Mouse (Mus musculus) C2C12 (cell line): ENCODE data around the gene Rhbdl3. TPM values are rescaled to one million over a fixed set of nuclear protein-coding genes. Genes with fewer than 3 reads are reported as not detected.

Experiments used
- H3K27me3 ChIP-seq: one replicate; pipeline ENCODE4 v1.6.1; 2011; ENCODE audit not compliant: control insufficient read depth, insufficient read depth, insufficient read length
- H3K36me3 ChIP-seq: one replicate; pipeline ENCODE4 v1.6.1; 2011; ENCODE audit not compliant: control insufficient read depth, insufficient read depth
- H3K4me3 ChIP-seq: one replicate; pipeline ENCODE4 v1.5.1; 2011; ENCODE audit warnings: mild to moderate bottlenecking, control low read depth; ENCODE audit not compliant: poor library complexity, insufficient read depth, severe bottlenecking
- H3K79me2 ChIP-seq: one replicate; pipeline ENCODE4 v1.6.1; 2011; ENCODE audit not compliant: control insufficient read depth, insufficient read depth
- H3K79me3 ChIP-seq: one replicate; pipeline ENCODE4 v1.6.1; 2011; ENCODE audit warnings: low read depth, control low read depth
- H3ac ChIP-seq: one replicate; pipeline ENCODE3; 2011; ENCODE audit warnings: low read depth; ENCODE audit not compliant: control insufficient read depth, insufficient read length
- CEBPB ChIP-seq: IDR thresholded peaks from one replicate; pipeline ENCODE4 v1.6.1; 2011; ENCODE audit warnings: low read depth, mild to moderate bottlenecking, control low read depth, moderate library complexity
- CTCF ChIP-seq: IDR thresholded peaks from one replicate; pipeline ENCODE4 v1.5.1; 2011; ENCODE audit not compliant: control insufficient read depth, insufficient read depth, insufficient read length
- FOSL1 ChIP-seq: IDR thresholded peaks from one replicate; pipeline ENCODE4 v1.8.0; 2011; ENCODE audit warnings: mild to moderate bottlenecking, low read length; ENCODE audit not compliant: poor library complexity, insufficient read depth, severe bottlenecking
- MAX ChIP-seq: IDR thresholded peaks from one replicate; pipeline ENCODE4 v1.6.1; 2011; ENCODE audit warnings: mild to moderate bottlenecking, control low read depth
- MYOD1 ChIP-seq: IDR thresholded peaks from one replicate; pipeline ENCODE4 v1.6.1; 2011; ENCODE audit warnings: low read depth; ENCODE audit not compliant: control insufficient read depth, insufficient read length
- MYOG ChIP-seq: IDR thresholded peaks from one replicate; pipeline ENCODE4 v1.6.1; 2011; ENCODE audit not compliant: control insufficient read depth, insufficient read length; ENCODE audit errors: extremely low read depth
- USF1 ChIP-seq: IDR thresholded peaks from one replicate; pipeline ENCODE4 v1.6.1; 2011; ENCODE audit warnings: low read depth, mild to moderate bottlenecking, control low read depth, moderate library complexity
- polyA plus RNA-seq: library from polyadenylated mRNA; unstranded; fragments of >200 nt; fragmentation: generic; extraction: Trizol; gene quantifications from one replicate; pipeline ENCODE4 v1.2.1, GENCODE M21; 2012; ENCODE audit warnings: missing spikeins

The Rhbdl3 gene
- polyA plus RNA-seq, 1 experiment: 0.22 TPM

GRCm38 (mm10) chr11:80304846-80305245 is 4.1 kb downstream of the Rhbdl3 start:
- H3K36me3 ChIP-seq: no peaks in the 10 kb centered on the region
- TF ChIP-seq MAX: no peak
- TF ChIP-seq FOSL1: no peak
- no peak for TF ChIP-seq MYOD1
- TF ChIP-seq USF1: no peak
- TF ChIP-seq CEBPB: no peak
- no peak for TF ChIP-seq MYOG
- no peak for TF ChIP-seq CTCF
- no peaks in the 10 kb centered on the region for H3K79me2 ChIP-seq
- no peak overlapping the region for H3ac ChIP-seq
- no peaks in the 10 kb centered on the region for H3K79me3 ChIP-seq
- no peak overlapping the region for H3K4me3 ChIP-seq
- H3K27me3 ChIP-seq: peaks cover 46% of the 10 kb centered on the region

DNA sequence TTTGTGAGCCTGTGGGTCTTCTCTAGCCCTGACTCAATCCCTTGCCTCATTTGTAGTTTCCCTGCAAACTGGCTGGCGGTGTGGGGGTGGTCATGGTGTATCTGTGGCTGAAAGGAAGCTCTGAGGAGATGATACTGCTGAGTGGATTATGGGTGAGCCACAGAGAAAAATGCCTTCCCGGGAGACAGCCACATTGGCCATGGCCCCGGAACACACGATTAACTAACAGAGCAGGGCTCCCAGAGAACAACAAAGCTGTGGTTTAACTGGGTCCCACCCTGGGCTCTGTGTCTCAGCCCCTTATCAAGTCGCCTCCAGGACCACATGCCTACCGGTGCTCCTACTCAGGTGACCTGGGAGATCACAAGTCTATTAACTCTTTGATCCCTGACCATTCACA is 7.8 kb downstream of the Rhbdl3 start:
- Histone ChIP-seq H3K4me3 (no peak overlapping the region), H3K27me3 (peaks cover 46% of the 10 kb centered on the region), H3K79me3 (no peaks in the 10 kb centered on the region), H3K79me2 (no peaks in the 10 kb centered on the region), H3K36me3 (no peaks in the 10 kb centered on the region), H3ac (no peak overlapping the region)
- TF ChIP-seq MYOD1 (no peak), CEBPB (no peak), CTCF (no peak), MAX (no peak), FOSL1 (no peak), USF1 (no peak), MYOG (no peak)

- TF ChIP-seq CTCF (no peak), CEBPB (no peak), MYOD1 (no peak), MYOG (no peak), USF1 (no peak), FOSL1 (no peak), MAX (no peak)
- H3K27me3 ChIP-seq: peaks cover 36% of the 10 kb centered on the region
Measured at GRCm38 (mm10) chr11:80311271-80311670, 10.6 kb downstream of the Rhbdl3 start.

GRCm38 (mm10) chr11:80312049-80312448 is 11.3 kb downstream of the Rhbdl3 start:
- Histone ChIP-seq H3K36me3 (no peaks in the 10 kb centered on the region), H3K27me3 (peaks cover 31% of the 10 kb centered on the region), H3ac (no peak overlapping the region), H3K79me3 (no peaks in the 10 kb centered on the region), H3K4me3 (no peak overlapping the region), H3K79me2 (no peaks in the 10 kb centered on the region)
- TF ChIP-seq MAX: no peak
- no peak for TF ChIP-seq CTCF
- TF ChIP-seq USF1: no peak
- TF ChIP-seq MYOG: no peak
- no peak for TF ChIP-seq CEBPB
- TF ChIP-seq MYOD1: no peak
- no peak for TF ChIP-seq FOSL1

More at GRCm38 (mm10) chr11:80311271-80311670, 10.6 kb downstream of the Rhbdl3 start:
- H3ac ChIP-seq: no peak overlapping the region
- no peaks in the 10 kb centered on the region for H3K79me2 ChIP-seq
- no peak overlapping the region for H3K4me3 ChIP-seq
- H3K36me3 ChIP-seq: no peaks in the 10 kb centered on the region
- no peaks in the 10 kb centered on the region for H3K79me3 ChIP-seq

DNA sequence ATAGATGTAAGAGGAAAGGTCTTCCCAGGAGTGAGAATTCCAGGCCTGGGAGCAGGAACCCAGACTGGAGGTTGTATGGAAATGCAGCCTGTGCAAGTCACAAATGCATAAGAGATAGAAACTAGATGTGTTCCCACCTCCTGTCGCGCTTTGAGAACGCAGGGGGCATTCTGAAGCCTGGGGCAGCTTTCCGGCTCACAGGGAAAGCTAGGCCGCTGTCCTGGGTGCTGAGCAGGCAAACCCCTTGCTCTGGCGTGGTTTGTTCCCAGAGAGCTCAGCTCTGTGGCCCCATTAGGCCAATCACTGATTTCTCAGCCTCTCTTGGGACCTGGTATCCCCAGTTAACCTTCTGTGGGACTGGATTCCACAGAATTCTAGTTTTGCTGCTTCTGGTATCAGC is 11.9 kb downstream of the Rhbdl3 start:
- Histone ChIP-seq H3ac (no peak overlapping the region), H3K4me3 (no peak overlapping the region), H3K79me3 (no peaks in the 10 kb centered on the region), H3K36me3 (no peaks in the 10 kb centered on the region), H3K79me2 (no peaks in the 10 kb centered on the region), H3K27me3 (peaks cover 25% of the 10 kb centered on the region)
- TF ChIP-seq CTCF: no peak
- TF ChIP-seq CEBPB: no peak
- TF ChIP-seq MYOG: no peak
- TF ChIP-seq MYOD1: no peak
- TF ChIP-seq FOSL1: no peak
- TF ChIP-seq MAX: no peak

GRCm38 (mm10) chr11:80313462-80313861 is 12.8 kb downstream of the Rhbdl3 start:
- no peak overlapping the region for H3ac ChIP-seq
- H3K36me3 ChIP-seq: no peaks in the 10 kb centered on the region

More at GRCm38 (mm10) chr11:80313462-80313861, 12.8 kb downstream of the Rhbdl3 start:
- TF ChIP-seq USF1 (no peak), MAX (no peak), CTCF (no peak), CEBPB (no peak), MYOD1 (no peak), MYOG (no peak), FOSL1 (no peak)
- Histone ChIP-seq H3K79me3 (no peaks in the 10 kb centered on the region), H3K4me3 (no peak overlapping the region), H3K27me3 (peaks cover 20% of the 10 kb centered on the region), H3K79me2 (no peaks in the 10 kb centered on the region)
